Mouse (Mus musculus): ENCODE results near the gene St6galnac6.

DNA sequence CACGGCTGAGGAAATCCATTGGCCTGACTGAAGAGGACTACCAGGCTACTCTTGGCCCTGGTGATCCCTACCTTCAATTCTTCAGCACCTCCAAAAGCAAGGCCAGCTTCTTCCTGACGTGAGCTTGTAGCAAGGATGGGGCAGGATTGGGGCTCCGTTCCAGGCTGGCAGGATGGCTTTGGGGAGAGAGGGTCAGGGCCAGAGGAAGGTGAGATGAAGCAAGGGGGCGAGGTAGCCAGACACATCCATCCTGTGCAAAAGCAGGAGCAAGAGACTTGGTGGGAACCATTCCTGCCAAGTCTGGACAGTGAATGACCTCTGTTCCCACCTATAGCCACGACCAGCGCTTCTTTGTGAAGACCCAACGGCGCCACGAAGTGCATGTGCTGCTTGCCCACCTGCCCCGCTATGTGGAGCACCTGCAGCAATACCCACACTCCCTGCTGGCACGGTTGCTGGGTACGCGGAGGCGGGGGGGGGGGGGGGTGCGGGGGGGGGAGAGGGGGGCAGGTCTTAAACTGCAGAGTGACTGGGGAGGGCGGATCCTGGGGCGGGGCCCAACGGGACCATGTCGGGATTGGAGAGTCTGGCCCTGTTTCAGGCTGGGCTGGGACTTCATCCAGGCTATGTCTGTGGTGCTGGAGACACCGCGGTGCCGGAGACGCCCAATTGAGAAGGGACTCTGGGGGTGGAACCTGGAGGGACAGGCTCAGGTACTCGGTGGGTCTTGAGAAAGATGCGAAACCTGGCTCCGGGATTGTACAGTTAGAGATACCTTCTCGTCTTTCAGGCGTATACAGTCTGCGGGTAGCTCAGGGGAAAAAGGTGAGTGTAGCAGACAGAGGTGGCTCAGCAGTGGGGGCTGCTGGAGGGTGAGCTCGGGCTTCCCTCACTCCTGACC is 21.1 kb upstream of the St6galnac6 start:
- TF ChIP-seq POLR2A (IDR thresholded peaks at IDR 0.05; ENCODE audit: control insufficient read depth in 1 of 2, insufficient read depth in 1 of 2, low read depth in 1 of 2, low read length in 2 of 2, poor library complexity in 1 of 2): no peak
- no peak for TF ChIP-seq ETS1 (IDR thresholded peaks at IDR 0.05; ENCODE audit: low read depth, low read length)
- TF ChIP-seq BHLHE40 (IDR thresholded peaks at IDR 0.05; ENCODE audit: borderline replicate concordance, low read depth, low read length): no peak
- no peak for TF ChIP-seq NELFE (IDR thresholded peaks at IDR 0.05; ENCODE audit: low read depth, low read length)
- no peak for TF ChIP-seq KAT2A (conservative IDR thresholded peaks at IDR 0.05; ENCODE audit: low read depth, low read length)
- TF ChIP-seq CTCF (IDR thresholded peaks at IDR 0.05 in 2 of 3, conservative IDR thresholded peaks at IDR 0.05 in 1 of 3; ENCODE audit: control insufficient read depth in 1 of 3, insufficient read depth in 1 of 3, low read depth in 2 of 3, low read length in 3 of 3, poor library complexity in 1 of 3, severe bottlenecking in 1 of 3): no peak
- no peak for TF ChIP-seq ZMIZ1 (IDR thresholded peaks at IDR 0.05; ENCODE audit: low read depth, low read length)
- TF ChIP-seq E2F4 (IDR thresholded peaks at IDR 0.05; ENCODE audit: borderline replicate concordance, low read depth, low read length): no peak
- no peak for TF ChIP-seq MAFK (IDR thresholded peaks at IDR 0.05; ENCODE audit: borderline replicate concordance, low read depth, low read length)

Data from MEL (cell line).